Mouse (Mus musculus) lung, embryonic 14.5 days (tissue): ENCODE measurements at regions not wholly inside any gene's neighbourhood (a gene's known extent, or its start where the extent isn't known, plus 50 kb on each side); places are given as distances from the start of the nearest gene placed in this dataset.

ENCODE experiments used
- ATAC-seq: fragments of 200-750 bp; cut with Nextera tagmentation; 2 replicates; pipeline ENCODE4 v1.8.0; 2017; ENCODE audit warnings: mild to moderate bottlenecking, moderate TSS enrichment, moderate library complexity; ENCODE audit not compliant: insufficient read depth
- DNase-seq: peaks from one replicate; pipeline ENCODE4 v3.0.0-alpha.2; 2015
- H3K27ac ChIP-seq: fragments of 300-500 bp; sonication (generic); 2 replicates; pipeline ENCODE4 v1.5.1; 2014; ENCODE audit warnings: low read depth, mild to moderate bottlenecking, moderate library complexity
- H3K27me3 ChIP-seq: fragments of 300-500 bp; sonication (generic); 2 replicates; pipeline ENCODE4 v1.6.1; 2014; ENCODE audit warnings: low read length, control low read depth; ENCODE audit not compliant: insufficient read depth
- H3K36me3 ChIP-seq: fragments of 300-500 bp; sonication (generic); 2 replicates; pipeline ENCODE4 v1.6.1; 2014; ENCODE audit warnings: control low read depth; ENCODE audit not compliant: insufficient read depth
- H3K4me1 ChIP-seq: fragments of 300-500 bp; sonication (generic); 2 replicates; pipeline ENCODE4 v1.6.1; 2014; ENCODE audit warnings: antibody characterized with exemption, control low read depth; ENCODE audit not compliant: insufficient read depth
- H3K4me2 ChIP-seq: fragments of 300-500 bp; sonication (generic); 2 replicates; pipeline ENCODE4 v1.6.1; 2014; ENCODE audit warnings: mild to moderate bottlenecking
- H3K4me3 ChIP-seq: fragments of 300-500 bp; sonication (generic); 2 replicates; pipeline ENCODE4 v1.5.1; 2014; ENCODE audit warnings: low read depth, low read length
- H3K9ac ChIP-seq: fragments of 300-500 bp; sonication (generic); 2 replicates; pipeline ENCODE4 v1.6.1; 2014
- H3K9me3 ChIP-seq: fragments of 300-500 bp; sonication (generic); 2 replicates; pipeline ENCODE4 v1.6.1; 2016; ENCODE audit warnings: low read depth, low read length, control low read depth
- CTCF ChIP-seq: IDR thresholded peaks from 2 replicates; pipeline ENCODE4 v1.5.1; 2016; ENCODE audit warnings: antibody characterized with exemption, low read depth
- WGBS: fragments of 180-500 bp; shearing (Covaris S2); extraction: QIAGEN DNeasy Blood & Tissue Kit; methylation state at CpG from one replicate; pipeline ENCODE4 v1.1.7; 2014; 5-methylcytosine and 5-hydroxymethylcytosine counted together

DNA sequence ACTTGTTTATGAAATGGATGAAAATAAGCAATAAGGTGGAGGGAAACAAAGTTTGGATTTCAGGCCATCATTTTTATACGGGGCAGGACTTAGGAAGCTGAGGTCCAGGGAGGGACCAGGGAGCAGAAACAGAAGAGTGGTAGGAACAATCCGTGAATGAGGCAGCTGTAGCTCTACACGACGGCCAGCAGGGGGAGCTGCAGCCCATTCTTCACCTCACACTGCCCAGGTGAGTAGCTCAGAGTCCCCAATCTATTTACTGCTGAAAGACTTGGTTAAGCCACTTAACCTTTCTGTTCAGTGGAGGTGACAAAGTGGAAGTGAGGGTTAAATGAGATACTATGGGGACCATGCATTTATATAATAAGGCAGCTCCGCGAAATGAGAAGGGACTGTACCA is 225.7 kb downstream of the Gm45692 start:
- TF ChIP-seq CTCF, result peak; percentile 94
- Histone ChIP-seq H3K4me1 (no peaks in the 10 kb centered on the region), H3K27me3 (0 out of 2 replicates have a peak, but pooled peaks cover 6% of the 10 kb centered on the region), H3K9me3 (no peaks in the 10 kb centered on the region), H3K4me2 (no peak overlapping the region), H3K27ac (no peak overlapping the region), H3K9ac (no peak overlapping the region), H3K36me3 (no peaks in the 10 kb centered on the region), H3K4me3 (no peak overlapping the region)
- 27% methylated on average over 6 of the region's 6 CpGs for WGBS
- DNase-seq (peak; percentile 72), ATAC-seq (peak; percentile 62)

- WGBS, result 81% methylated on average over 7 of the region's 7 CpGs
- Histone ChIP-seq H3K4me3 (no peak overlapping the region), H3K4me1 (peaks cover 11% of the 10 kb centered on the region), H3K9me3 (no peaks in the 10 kb centered on the region), H3K36me3 (no peaks in the 10 kb centered on the region), H3K27ac (no peak overlapping the region), H3K9ac (no peak overlapping the region), H3K4me2 (no peak overlapping the region), H3K27me3 (0 out of 2 replicates have a peak, but pooled peaks cover 6% of the 10 kb centered on the region)
- no peak for TF ChIP-seq CTCF
- no peak for DNase-seq
- no peak for ATAC-seq
Measured at GRCm38 (mm10) chr8:26349231-26349630, 229.9 kb downstream of the Gm45692 start.

- H3K27me3 ChIP-seq, result 0 out of 2 replicates have a peak, but pooled peaks cover 6% of the 10 kb centered on the region
- no peak overlapping the region for H3K9ac ChIP-seq
- DNase-seq (no peak), ATAC-seq (no peak)
- TF ChIP-seq CTCF, result no peak
- no peaks in the 10 kb centered on the region for H3K36me3 ChIP-seq
- no peak overlapping the region for H3K4me3 ChIP-seq
- 87% methylated on average over 3 of the region's 3 CpGs for WGBS
- no peaks in the 10 kb centered on the region for H3K9me3 ChIP-seq
- peaks cover 13% of the 10 kb centered on the region for H3K4me1 ChIP-seq
- no peak overlapping the region for H3K4me2 ChIP-seq
- H3K27ac ChIP-seq, result no peak overlapping the region
Measured at GRCm38 (mm10) chr8:26349854-26350253, 230.5 kb downstream of the Gm45692 start.

DNA sequence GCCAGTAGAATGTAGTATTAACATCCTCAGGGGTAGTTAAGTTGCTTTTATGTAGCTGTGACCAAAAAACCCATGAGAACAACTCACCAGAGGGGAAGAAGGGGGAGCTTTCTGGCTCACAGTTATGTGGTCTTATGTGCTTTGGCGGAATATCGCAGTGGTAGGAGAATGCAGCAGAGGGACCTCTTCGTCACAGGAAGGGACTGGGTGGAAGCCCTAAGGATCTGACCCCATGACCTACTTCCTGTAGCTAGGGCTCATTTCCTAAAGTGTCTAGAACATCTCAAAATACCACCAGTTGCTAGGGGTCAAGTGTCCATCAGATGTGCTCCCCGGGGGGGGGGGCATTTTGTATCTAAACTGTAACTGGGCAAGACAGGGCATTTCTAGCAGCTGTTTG is 231.3 kb downstream of the Gm45692 start:
- H3K9me3 ChIP-seq, result no peaks in the 10 kb centered on the region
- H3K36me3 ChIP-seq, result no peaks in the 10 kb centered on the region
- TF ChIP-seq CTCF, result no peak
- no peak overlapping the region for H3K4me3 ChIP-seq
- WGBS, result 78% methylated on average over 4 of the region's 4 CpGs
- H3K4me2 ChIP-seq, result no peak overlapping the region
- no peak overlapping the region for H3K9ac ChIP-seq
- no peak for ATAC-seq
- H3K27me3 ChIP-seq, result 0 out of 2 replicates have a peak, but pooled peaks cover 2% of the 10 kb centered on the region
- peaks cover 13% of the 10 kb centered on the region for H3K4me1 ChIP-seq
- H3K27ac ChIP-seq, result no peak overlapping the region
- no peak for DNase-seq

- Histone ChIP-seq H3K4me1 (peaks cover 13% of the 10 kb centered on the region), H3K4me2 (peak overlapping the region; percentile 67), H3K9ac (no peak overlapping the region; the same call in 1 of the 2 replicates), H3K36me3 (no peaks in the 10 kb centered on the region), H3K27ac (peak overlapping the region; percentile 93), H3K4me3 (peak overlapping the region; percentile 23; the same call in 1 of the 2 replicates), H3K9me3 (no peaks in the 10 kb centered on the region), H3K27me3 (no peaks in the 10 kb centered on the region)
- 18% methylated on average over 21 of the region's 21 CpGs for WGBS
- peak; percentile 91 for ATAC-seq
- peak; percentile 89 for DNase-seq
- no peak for TF ChIP-seq CTCF
Measured at GRCm38 (mm10) chr8:26351643-26352540, 232.6 kb downstream of the Gm45692 start.

GRCm38 (mm10) chr8:26352541-26353010 is 233.2 kb downstream of the Gm45692 start:
- Histone ChIP-seq H3K4me3 (peak overlapping the region; percentile 23; the same call in 1 of the 2 replicates), H3K4me1 (peaks cover 13% of the 10 kb centered on the region), H3K27me3 (no peaks in the 10 kb centered on the region), H3K4me2 (peak overlapping the region; percentile 67), H3K27ac (peak overlapping the region; percentile 93), H3K9me3 (no peaks in the 10 kb centered on the region), H3K9ac (no peak overlapping the region), H3K36me3 (no peaks in the 10 kb centered on the region)
- DNase-seq (peak; percentile 89), ATAC-seq (peak; percentile 88)
- WGBS, result 29% methylated on average over 9 of the region's 9 CpGs
- TF ChIP-seq CTCF, result no peak

- Histone ChIP-seq H3K4me1 (peaks cover 13% of the 10 kb centered on the region), H3K9me3 (no peaks in the 10 kb centered on the region), H3K4me3 (no peak overlapping the region), H3K4me2 (no peak overlapping the region), H3K27ac (peak overlapping the region; percentile 93), H3K9ac (no peak overlapping the region), H3K27me3 (no peaks in the 10 kb centered on the region), H3K36me3 (no peaks in the 10 kb centered on the region)
- WGBS, result 44% methylated on average over 3 of the region's 3 CpGs
- ATAC-seq (no peak), DNase-seq (peak; percentile 67)
- no peak for TF ChIP-seq CTCF
Measured at GRCm38 (mm10) chr8:26353476-26353875, 234.1 kb downstream of the Gm45692 start.
